In genomic region chr9:121717048-121717447, GRCm38 (mm10) we compare ENCODE assay signal across 15 mouse cellular contexts. TPM values are rescaled to one million over a fixed set of nuclear protein-coding genes. Genes with fewer than 3 reads are reported as not detected.
"Had no signal": no experiment of that assay in that cellular context is flagged by ENCODE, and none has a peak within 500 bp of the region (broad histone marks: within the 10 kb centered on the region; RNA-seq: fewer than 3 reads in every experiment).

No protein-coding gene starts in this region.

- DNase-seq: left cerebral cortex, postnatal 4 days; liver; liver, embryonic 13.5 days; liver, postnatal 0 days; lung, adult 18-20 months; lung, adult 2 months; lung, embryonic 14.5 days; lung, postnatal 10 days; lung, postnatal 14 days; lung, postnatal 36 days; lung, postnatal 4 days; midbrain, embryonic 14.5 days had no signal

RNA-seq across cellular contexts. Expression of gene Zfp651, which starts 42.1 kb away (rescaled TPM):
- total RNA-seq: megakaryocyte, adult 5-6 weeks; megakaryocyte-erythroid progenitor cell, adult 5-6 weeks; monocyte, adult 5-6 weeks had no signal
